Mouse (Mus musculus) central nervous system, embryonic 14 days (tissue): ENCODE data around the gene Sbds. TPM values are rescaled to one million over a fixed set of nuclear protein-coding genes. Genes with fewer than 3 reads are reported as not detected.

ENCODE experiments used
- polyA plus RNA-seq: library from polyadenylated mRNA; depleted of rRNA; stranded (reverse); fragments of >200 nt; gene quantifications from 2 replicates; pipeline ENCODE4 v1.2.3, GENCODE M21; 2012; rRNA removed

Sbds gene
- 56.7 and 59.0 TPM in 2 replicates for polyA plus RNA-seq

DNA sequence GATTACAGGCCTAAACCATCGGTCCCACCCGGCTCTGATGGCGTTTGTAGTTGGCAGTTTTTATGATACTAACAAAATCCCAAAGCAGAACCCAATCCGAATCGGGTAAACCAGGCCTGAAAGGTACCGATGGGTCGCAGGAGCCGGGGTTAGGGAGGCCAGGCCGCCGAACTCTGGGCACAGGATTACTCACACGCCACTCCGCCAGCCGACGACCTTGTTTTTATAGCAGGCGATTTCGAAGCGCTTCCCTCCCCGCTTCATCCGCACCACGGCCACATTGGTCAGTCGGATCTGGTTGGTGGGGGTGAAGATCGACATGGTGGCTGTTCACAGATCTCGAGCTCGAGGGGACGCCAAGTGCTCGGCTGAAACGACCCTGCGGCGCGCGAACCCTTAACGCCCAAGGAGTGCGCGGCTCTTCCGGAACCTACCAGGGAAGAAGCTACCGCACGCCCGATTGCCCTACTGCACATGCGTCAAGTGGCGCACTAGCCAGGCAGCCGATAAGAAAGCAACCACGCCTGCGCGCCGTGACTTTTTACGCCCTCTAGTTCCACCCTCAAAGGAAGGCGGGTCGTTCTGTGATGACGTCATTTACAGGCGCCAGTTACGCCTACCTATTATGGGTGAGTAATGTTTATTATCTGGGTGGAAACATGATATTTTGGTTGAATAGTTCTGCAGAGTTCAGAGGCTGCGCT is at the start of gene Sbds, which contains the start of gene Tyw1:
Gene Sbds, minus strand, starts transcription at position 514 of the 704 bp plus-strand sequence.
Gene Tyw1, plus strand, starts transcription at position 603 of the 704 bp plus-strand sequence.

DNA sequence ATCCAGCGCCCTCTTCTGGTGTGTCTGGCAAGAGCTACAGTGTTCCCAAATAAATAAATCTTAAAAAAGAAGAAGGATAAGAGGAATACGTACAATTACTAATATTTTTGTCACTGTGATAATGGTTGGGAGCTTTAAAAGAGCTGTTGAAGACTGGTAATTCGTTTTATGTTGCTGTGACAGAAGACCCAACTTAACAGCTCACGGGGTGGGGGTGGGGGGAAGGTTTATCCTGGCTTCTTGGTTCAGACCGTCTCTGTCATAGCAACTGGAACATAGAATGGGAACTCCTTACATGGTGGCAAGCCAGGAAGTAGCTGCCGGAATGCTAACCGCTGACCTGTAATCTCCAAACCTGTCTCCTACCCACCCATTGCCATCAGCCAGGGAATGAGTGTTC is 38.5 kb downstream of the Sbds start, which contains the start of gene Tmem248:
Gene Tmem248, plus strand, starts transcription at position 301 of the 400 bp plus-strand sequence.

Other genes with a start within 250 kb of the Sbds start
- gene Asl, start 226.3 kb downstream of the Sbds start, polyA plus RNA-seq, result 21.9 and 27.2 TPM in 2 replicates
- gene Crcp, start 226.2 kb downstream of the Sbds start, polyA plus RNA-seq, result 52.4 and 57.6 TPM in 2 replicates
- gene Tpst1, start 182.2 kb downstream of the Sbds start, polyA plus RNA-seq, result 38.9 and 40.8 TPM in 2 replicates
- 9.1 and 9.2 TPM in 2 replicates for gene Kctd7, start 110.7 kb downstream of the Sbds start, polyA plus RNA-seq
- gene Rabgef1, start 83.7 kb downstream of the Sbds start, polyA plus RNA-seq, result 30.0 and 31.1 TPM in 2 replicates
- 23.6 and 28.5 TPM in 2 replicates for gene Tmem248, start 38.4 kb downstream of the Sbds start, polyA plus RNA-seq
- 16.5 and 17.1 TPM in 2 replicates for gene Tyw1, start 89 bp upstream of the Sbds start, polyA plus RNA-seq
- 3.3 and 3.6 TPM in 2 replicates for gene Caln1, start 113.9 kb upstream of the Sbds start, polyA plus RNA-seq
- not detected in 2 replicates for gene A330070K13Rik, start 129.1 kb upstream of the Sbds start, polyA plus RNA-seq